Mouse (Mus musculus): ENCODE measurements around the gene Ube3c. TPM values are rescaled to one million over a fixed set of nuclear protein-coding genes. Genes with fewer than 3 reads are reported as not detected.
"Not testable (repeated sequence)": the region's sequence is repeated elsewhere in the genome, so short reads cannot be mapped to it uniquely, and the experiment has no call there.

The Ube3c gene
- polyA plus RNA-seq (2015; fragmentation: Nextera tagmentation; extraction: Ambion mirVana): 12.0 TPM in 2 replicates

DNA sequence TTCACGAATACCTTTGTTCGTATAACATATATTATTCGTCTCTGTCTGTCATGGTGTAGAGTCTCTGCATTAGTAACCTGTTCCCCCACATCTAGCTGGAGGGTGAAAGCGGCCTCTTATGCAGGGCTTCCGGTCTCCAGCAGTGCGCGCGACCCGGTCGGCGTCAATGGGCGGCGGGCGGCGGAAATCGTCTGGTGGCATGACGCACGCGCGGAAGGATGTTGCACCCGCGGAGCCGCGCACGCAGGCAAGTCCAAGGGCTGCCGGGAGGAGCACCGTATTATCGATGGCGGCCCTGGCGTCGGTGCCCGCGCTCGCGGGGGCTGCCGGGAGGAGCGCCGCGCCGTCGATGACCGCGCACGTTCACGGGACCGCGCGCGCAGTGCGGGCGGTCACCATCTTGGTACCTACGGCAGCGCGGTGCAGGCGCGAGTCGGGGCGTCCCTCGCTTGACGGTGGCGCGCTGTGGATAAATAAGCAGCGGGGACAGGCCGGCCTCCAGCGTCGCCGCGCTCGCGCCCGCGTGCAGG is at the start of gene Ube3c:
Ube3c (plus strand) TSS at position 395 of the 530 bp plus-strand sequence.
- no peaks in the 10 kb centered on the region for H3K9me3 ChIP-seq (replicated peaks)
- H3K4me2 ChIP-seq: peak within 1 kb of the TSS; percentile 93
- peaks cover 20% of the 10 kb centered on the region for H3K36me3 ChIP-seq (replicated peaks)
- H3K9ac ChIP-seq: peak within 1 kb of the TSS; percentile 68
- under 1% methylated on average over 71 of the region's 72 CpGs for WGBS (ENCODE audit: insufficient replicate concordance)
- peaks cover 22% of the 10 kb centered on the region for H3K4me1 ChIP-seq (replicated peaks)
- peak within 1 kb of the TSS; percentile 86 for H3K4me3 ChIP-seq (replicated peaks)
- ATAC-seq (ENCODE audit: insufficient read depth): peak; percentile 96
- H3K27ac ChIP-seq (replicated peaks): peak within 1 kb of the TSS; percentile 95
- H3K27me3 ChIP-seq: no peaks in the 10 kb centered on the region

DNA sequence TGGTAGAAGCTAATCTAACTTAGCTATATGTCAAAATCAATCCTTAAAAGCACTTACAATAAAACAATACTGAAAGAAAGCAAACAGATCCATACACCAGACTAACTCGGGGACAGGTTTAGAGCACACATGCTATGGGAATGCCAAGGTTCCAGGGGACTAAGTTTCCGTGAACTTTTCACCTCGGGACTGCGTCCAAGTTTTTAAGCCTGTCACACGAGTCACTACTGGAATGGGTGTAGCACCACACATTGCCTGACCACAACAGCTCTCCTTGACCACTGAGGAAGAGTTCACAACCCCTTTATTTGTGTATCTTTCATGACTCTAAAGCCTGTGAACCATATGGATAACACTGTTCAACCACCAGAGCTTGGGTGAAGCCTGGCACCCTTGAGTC is 8.9 kb upstream of the Ube3c start:
- no peak overlapping the region for H3K4me3 ChIP-seq (replicated peaks)
- WGBS (ENCODE audit: insufficient replicate concordance): 69% methylated on average over 5 of the region's 5 CpGs
- no peak overlapping the region for H3K9ac ChIP-seq
- ATAC-seq (ENCODE audit: insufficient read depth): no peak
- H3K27me3 ChIP-seq: no peaks in the 10 kb centered on the region
- H3K36me3 ChIP-seq (replicated peaks): no peaks in the 10 kb centered on the region
- H3K27ac ChIP-seq (replicated peaks): no peak overlapping the region
- no peaks in the 10 kb centered on the region for H3K4me1 ChIP-seq (replicated peaks)
- H3K4me2 ChIP-seq: no peak overlapping the region
- H3K9me3 ChIP-seq (replicated peaks): no peaks in the 10 kb centered on the region

DNA sequence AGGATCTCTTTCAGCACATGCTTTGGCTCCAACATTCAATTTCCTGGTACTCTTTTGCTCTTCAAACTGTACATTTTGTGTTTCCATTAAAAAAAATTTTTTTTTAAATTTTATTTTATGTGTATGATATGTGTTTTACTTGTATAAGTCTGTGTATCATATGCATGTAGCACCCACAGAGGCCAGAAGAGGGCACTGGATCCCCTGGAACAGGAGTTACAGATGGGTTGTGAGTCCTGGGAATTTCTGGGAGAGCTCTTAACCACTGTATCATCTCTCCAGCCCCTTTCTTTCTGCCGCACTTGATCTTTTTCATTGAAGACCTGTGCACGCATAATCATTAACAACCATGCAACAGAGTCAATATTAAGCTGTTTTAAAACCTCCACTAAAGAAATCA is 8.4 kb upstream of the Ube3c start:
- 75% methylated on average over 2 of the region's 2 CpGs for WGBS (ENCODE audit: insufficient replicate concordance)
- no peak overlapping the region for H3K27ac ChIP-seq (replicated peaks)
- no peaks in the 10 kb centered on the region for H3K36me3 ChIP-seq (replicated peaks)
- no peak overlapping the region for H3K4me3 ChIP-seq (replicated peaks)
- no peaks in the 10 kb centered on the region for H3K27me3 ChIP-seq
- H3K9ac ChIP-seq: no peak overlapping the region
- no peaks in the 10 kb centered on the region for H3K9me3 ChIP-seq (replicated peaks)
- no peak for ATAC-seq (ENCODE audit: insufficient read depth)
- no peaks in the 10 kb centered on the region for H3K4me1 ChIP-seq (replicated peaks)
- H3K4me2 ChIP-seq: no peak overlapping the region

DNA sequence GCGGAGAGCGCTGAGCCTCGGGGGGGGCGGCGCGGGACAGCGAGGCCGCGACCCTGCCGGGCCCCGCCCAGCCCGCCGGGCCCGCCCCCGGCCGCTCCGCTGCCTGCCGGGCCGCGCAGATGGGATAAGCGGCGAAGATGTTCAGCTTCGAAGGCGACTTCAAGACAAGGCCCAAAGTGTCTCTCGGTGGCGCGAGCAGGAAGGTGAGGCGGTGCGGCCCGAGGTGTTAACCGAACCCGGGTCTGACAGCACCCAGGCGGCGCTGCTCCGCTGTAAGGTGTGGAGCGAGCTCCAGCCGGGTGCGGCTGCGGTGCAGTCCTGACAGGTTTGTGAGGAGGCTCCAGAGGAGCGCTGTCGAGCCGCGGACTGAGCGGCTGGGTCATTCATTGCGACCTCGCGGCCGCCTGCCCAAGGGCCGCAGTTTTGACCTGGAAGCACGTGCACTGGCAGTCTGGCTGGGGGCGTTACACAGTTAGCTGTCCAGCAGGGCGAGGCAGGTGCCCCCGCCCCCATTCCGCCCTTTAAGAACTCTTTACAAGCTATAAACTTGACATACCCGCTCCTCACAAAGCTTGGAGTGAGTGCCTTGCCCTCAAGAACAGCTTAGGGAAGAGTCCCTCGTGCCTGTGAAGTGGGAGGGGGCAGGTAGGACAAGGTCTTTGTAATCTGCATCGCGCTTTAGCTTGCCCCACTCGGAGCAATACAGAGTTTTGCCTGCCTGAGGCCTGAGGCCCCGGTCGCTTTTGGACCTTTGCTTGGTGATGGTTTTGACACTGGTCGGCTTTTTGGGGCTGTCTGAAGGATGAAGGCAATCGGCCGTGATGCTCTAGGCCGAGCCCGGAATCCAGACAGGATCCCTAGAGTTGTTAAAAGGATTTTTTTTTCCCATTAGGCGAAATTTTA is 587 bp downstream of the Ube3c start:
- Histone ChIP-seq H3K9me3 (replicated peaks) (no peaks in the 10 kb centered on the region), H3K4me2 (peak overlapping the region; percentile 93), H3K4me3 (replicated peaks) (peak overlapping the region; percentile 86), H3K27me3 (no peaks in the 10 kb centered on the region), H3K9ac (peak overlapping the region; percentile 68), H3K27ac (replicated peaks) (peak overlapping the region; percentile 95), H3K36me3 (replicated peaks) (peaks cover 25% of the 10 kb centered on the region), H3K4me1 (replicated peaks) (peaks cover 22% of the 10 kb centered on the region)
- 3% methylated on average over 67 of the region's 67 CpGs for WGBS (ENCODE audit: insufficient replicate concordance)
- ATAC-seq (ENCODE audit: insufficient read depth): peak; percentile 87

DNA sequence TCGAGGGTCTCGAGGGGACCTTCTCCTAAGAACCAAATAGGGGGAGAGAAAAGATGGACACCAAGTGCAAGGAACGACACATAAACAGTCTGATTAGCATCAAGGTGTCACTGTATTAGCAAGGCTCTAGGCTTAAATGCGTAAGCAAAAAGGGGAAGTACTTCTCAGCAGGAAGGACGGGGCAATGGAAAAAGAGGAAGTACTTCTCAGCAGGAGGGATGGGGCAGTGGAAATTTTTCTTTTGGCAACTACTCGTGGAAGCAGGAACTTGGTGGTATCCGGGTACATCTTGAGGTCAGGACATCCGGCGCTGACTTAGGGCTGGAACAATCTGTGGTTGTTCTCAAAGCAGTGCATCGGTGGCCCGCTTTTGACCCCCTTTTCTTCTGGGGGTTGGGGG is 5.2 kb downstream of the Ube3c start:
- 79% methylated on average over 11 of the region's 11 CpGs for WGBS (ENCODE audit: insufficient replicate concordance)
- ATAC-seq (ENCODE audit: insufficient read depth); H3K9ac ChIP-seq; H3K4me2 ChIP-seq; H3K27me3 ChIP-seq; H3K9me3 ChIP-seq (replicated peaks); H3K4me3 ChIP-seq (replicated peaks); H3K27ac ChIP-seq (replicated peaks): not testable (repeated sequence)
- peaks cover 44% of the 10 kb centered on the region for H3K4me1 ChIP-seq (replicated peaks)
- H3K36me3 ChIP-seq (replicated peaks): peaks cover 30% of the 10 kb centered on the region

DNA sequence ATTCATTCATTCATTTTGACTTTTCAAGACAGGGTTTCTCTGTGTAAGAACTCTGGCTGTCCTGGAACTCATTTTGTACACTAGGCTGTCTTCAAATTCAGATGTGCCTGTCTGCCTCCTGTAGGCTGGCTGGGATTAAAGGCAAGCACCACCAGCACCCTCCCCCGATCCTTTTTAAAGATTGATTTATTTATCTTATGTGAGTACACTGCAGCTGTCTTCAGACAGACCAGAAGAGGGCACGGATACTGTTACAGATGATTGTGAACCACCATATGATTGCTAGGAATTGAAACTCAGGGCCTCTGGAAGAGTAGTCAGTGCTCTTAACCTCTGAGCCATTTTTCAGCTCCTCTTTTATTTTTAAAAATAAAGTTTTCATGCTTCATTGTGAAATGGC is 6.0 kb downstream of the Ube3c start:
- no peak for ATAC-seq (ENCODE audit: insufficient read depth)
- Histone ChIP-seq H3K27me3 (no peaks in the 10 kb centered on the region), H3K36me3 (replicated peaks) (peaks cover 30% of the 10 kb centered on the region), H3K4me3 (replicated peaks) (no peak overlapping the region), H3K9ac (no peak overlapping the region), H3K4me1 (replicated peaks) (peaks cover 38% of the 10 kb centered on the region), H3K27ac (replicated peaks) (no peak overlapping the region), H3K4me2 (no peak overlapping the region), H3K9me3 (replicated peaks) (no peaks in the 10 kb centered on the region)
- WGBS (ENCODE audit: insufficient replicate concordance): 41% methylated on average over 2 of the region's 2 CpGs

DNA sequence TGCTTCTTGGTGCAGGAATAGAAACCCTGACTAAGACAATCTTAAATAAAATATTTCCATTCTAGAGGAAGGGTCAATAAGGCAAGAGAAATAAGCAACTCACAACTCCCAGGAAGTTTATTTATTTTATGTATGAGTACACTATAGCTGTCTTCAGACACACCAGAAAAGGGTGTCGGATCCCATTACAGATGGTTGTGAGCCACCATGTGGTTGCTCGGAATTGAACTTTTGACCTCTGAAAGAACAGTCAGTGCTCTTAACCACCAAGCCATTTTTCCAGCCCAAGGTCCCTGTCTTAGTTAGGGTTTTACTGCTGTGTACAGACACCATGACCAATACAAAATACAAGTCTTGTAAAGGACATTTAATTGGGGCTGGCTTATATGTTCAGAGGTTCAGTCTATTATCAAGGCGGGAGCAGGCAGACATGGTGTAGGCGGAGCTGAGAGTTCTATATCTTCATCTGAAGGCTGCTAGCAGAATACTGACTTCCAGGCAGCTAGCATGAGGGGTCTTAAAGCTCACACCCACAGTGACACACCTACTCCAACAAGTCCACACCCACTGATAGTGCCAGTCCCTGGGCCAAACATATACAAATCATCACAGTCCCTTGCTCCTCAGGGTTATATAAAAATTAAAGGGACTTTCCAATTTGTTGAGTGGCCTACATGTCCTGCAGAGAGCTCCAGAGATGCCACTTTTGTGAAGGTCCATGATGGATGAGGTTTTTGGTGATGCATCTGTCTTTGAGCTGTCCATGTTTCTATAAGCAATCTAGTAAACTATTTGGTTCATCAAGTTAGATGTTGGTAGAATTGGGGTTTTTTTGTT is 9.0 kb downstream of the Ube3c start:
- H3K4me2 ChIP-seq: peak overlapping the region; percentile 46
- H3K36me3 ChIP-seq (replicated peaks): peaks cover 14% of the 10 kb centered on the region
- ATAC-seq (ENCODE audit: insufficient read depth): peak; percentile 91
- H3K27me3 ChIP-seq: no peaks in the 10 kb centered on the region
- H3K9me3 ChIP-seq (replicated peaks): no peaks in the 10 kb centered on the region
- WGBS (ENCODE audit: insufficient replicate concordance): 46% methylated on average over 4 of the region's 4 CpGs
- H3K9ac ChIP-seq: no peak overlapping the region
- H3K27ac ChIP-seq (replicated peaks): peak overlapping the region; percentile 65
- H3K4me1 ChIP-seq (replicated peaks): peaks cover 26% of the 10 kb centered on the region
- no peak overlapping the region for H3K4me3 ChIP-seq (replicated peaks)

DNA sequence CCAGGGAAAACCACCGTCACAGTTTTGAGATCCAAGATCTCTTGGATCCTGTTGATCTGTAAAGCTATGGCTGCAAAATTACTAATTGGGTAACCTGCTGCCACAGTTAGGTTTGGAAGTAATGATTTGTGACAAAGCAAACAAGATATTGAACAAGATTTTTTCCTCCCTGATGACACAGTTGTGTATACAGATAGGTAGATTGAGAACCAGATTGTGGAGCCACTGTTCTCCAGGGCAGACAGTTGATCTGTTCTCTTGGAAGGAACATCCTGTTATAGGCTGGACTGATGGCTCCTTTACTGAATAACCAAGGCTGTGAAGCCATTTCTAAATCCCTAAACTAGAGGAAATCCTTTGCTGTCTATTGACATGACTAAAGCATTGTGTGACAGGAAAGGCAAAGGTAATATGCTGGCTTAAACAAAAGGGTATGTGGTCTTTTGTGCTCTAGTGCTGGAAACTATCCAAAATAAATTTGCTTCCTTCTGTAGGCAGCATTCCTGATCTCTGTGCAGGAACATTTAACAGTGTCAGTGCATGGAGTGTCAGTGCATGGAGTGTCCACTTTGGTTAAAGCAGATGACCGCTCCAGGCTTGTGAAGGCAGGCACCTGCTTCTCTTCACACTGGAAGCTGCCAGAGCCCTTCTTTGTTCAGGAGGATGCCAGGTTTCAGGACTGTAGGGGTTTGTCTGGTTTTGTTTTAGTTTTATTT is 15.0 kb downstream of the Ube3c start:
- no peak for ATAC-seq (ENCODE audit: insufficient read depth)
- no peak overlapping the region for H3K4me3 ChIP-seq (replicated peaks)
- peaks cover 19% of the 10 kb centered on the region for H3K4me1 ChIP-seq (replicated peaks)
- no peaks in the 10 kb centered on the region for H3K27me3 ChIP-seq
- H3K9ac ChIP-seq: no peak overlapping the region
- 85% methylated on average over 2 of the region's 2 CpGs for WGBS (ENCODE audit: insufficient replicate concordance)
- H3K9me3 ChIP-seq (replicated peaks): no peaks in the 10 kb centered on the region
- H3K36me3 ChIP-seq (replicated peaks): 0 out of 2 replicates have a peak, but pooled peaks cover 7% of the 10 kb centered on the region
- no peak overlapping the region for H3K27ac ChIP-seq (replicated peaks)
- H3K4me2 ChIP-seq: no peak overlapping the region

DNA sequence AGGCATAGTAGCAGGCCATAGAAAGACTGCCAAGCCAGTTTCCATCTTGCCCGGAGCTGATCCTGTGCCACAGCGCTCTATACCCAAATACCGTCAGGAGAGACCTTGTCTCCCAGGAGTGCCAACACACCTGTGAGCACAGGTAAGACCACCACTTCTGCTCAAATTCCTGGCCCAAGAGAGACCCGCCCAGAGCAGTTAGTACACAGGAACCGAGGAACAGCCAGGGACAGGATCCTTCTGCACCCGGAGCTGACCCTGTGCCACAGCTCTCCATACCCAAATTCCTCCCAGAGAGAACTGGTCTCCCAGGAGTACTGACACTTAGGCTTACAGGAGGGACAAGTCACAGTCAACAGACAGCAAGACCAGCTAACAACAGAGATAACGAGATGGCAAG is 23.1 kb downstream of the Ube3c start:
- H3K36me3 ChIP-seq (replicated peaks): peaks cover 57% of the 10 kb centered on the region

DNA sequence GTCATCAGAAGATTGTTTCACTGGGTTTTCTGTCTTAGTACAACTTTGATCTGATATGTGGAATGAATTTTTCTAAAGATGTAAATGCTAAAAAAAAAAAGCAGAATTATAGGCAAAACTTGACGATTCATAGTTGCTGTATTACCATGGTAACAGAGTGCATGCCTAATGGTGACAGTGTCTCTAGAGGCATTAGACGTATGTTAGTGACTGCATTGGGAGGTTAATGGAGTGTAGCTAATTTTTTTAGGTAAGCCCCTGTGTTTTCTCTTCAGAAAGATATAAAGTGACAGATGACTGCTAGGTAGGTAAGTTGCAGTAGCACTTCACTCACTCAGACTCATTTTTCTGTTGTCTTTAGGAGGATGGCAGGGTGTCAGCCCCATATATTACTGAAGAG is 37.5 kb downstream of the Ube3c start:
- no peak overlapping the region for H3K4me2 ChIP-seq
- H3K27ac ChIP-seq (replicated peaks): no peak overlapping the region
- no peak for ATAC-seq (ENCODE audit: insufficient read depth)
- peaks cover 59% of the 10 kb centered on the region for H3K36me3 ChIP-seq (replicated peaks)
- no peaks in the 10 kb centered on the region for H3K4me1 ChIP-seq (replicated peaks)
- no peaks in the 10 kb centered on the region for H3K9me3 ChIP-seq (replicated peaks)
- no peaks in the 10 kb centered on the region for H3K27me3 ChIP-seq
- H3K4me3 ChIP-seq (replicated peaks): no peak overlapping the region
- WGBS (ENCODE audit: insufficient replicate concordance): 71% methylated on average over 2 of the region's 2 CpGs
- no peak overlapping the region for H3K9ac ChIP-seq

More for the DNA sequence above, 23.1 kb downstream of the Ube3c start:
- not testable (repeated sequence) for H3K4me2 ChIP-seq; H3K4me3 ChIP-seq (replicated peaks); H3K9me3 ChIP-seq (replicated peaks); H3K27me3 ChIP-seq; ATAC-seq (ENCODE audit: insufficient read depth); H3K9ac ChIP-seq; H3K27ac ChIP-seq (replicated peaks); H3K4me1 ChIP-seq (replicated peaks)
- WGBS (ENCODE audit: insufficient replicate concordance): 92% methylated on average over 7 of the region's 7 CpGs
